Mouse (Mus musculus) MEL (cell line): ENCODE data around the gene Tnni1. TPM values are rescaled to one million over a fixed set of nuclear protein-coding genes. Genes with fewer than 3 reads are reported as not detected.

ENCODE experiments used
- DNase-seq: peaks from one replicate; pipeline ENCODE4 v3.0.0; 2011; ENCODE audit warnings: low read depth, low spot score
- H3K27ac ChIP-seq: 2 replicates; pipeline ENCODE4 v1.5.1; 2012; ENCODE audit warnings: low read depth, mild to moderate bottlenecking, control low read depth, low read length, moderate library complexity; ENCODE audit not compliant: control insufficient read depth
- H3K27me3 ChIP-seq, 2 experiments: fragments of 150-350 bp in 1 of 2; sonication (generic) in 1 of 2; 2 replicates each; pipeline ENCODE4 v1.6.1; 2012; ENCODE audit warnings: low read length in 2 of 2, mild to moderate bottlenecking in 2 of 2, improper control_type of control experiment in 1 of 2, moderate library complexity in 1 of 2; ENCODE audit not compliant: insufficient read depth in 2 of 2, control insufficient read depth in 1 of 2
- H3K36me3 ChIP-seq, 2 experiments: 2 replicates each; pipeline ENCODE4 v1.6.1; 2012 to 2014; ENCODE audit warnings: low read length in 2 of 2, improper control_type of control experiment in 1 of 2, inconsistent platforms in 1 of 2, mild to moderate bottlenecking in 1 of 2; ENCODE audit not compliant: insufficient read depth in 2 of 2, control insufficient read depth in 1 of 2
- H3K4me1 ChIP-seq, 2 experiments: fragments of 150-350 bp in 1 of 2; sonication (generic) in 1 of 2; 2 replicates each; pipeline ENCODE4 v1.6.1; 2012; ENCODE audit warnings: low read length in 2 of 2, improper control_type of control experiment in 1 of 2, mild to moderate bottlenecking in 1 of 2; ENCODE audit not compliant: insufficient read depth in 2 of 2, control insufficient read depth in 1 of 2
- H3K4me3 ChIP-seq, 2 experiments: fragments of 150-350 bp in 1 of 2; sonication (generic) in 1 of 2; 2 replicates each; pipeline ENCODE4 v1.5.1; 2012; ENCODE audit warnings: low read depth in 2 of 2, low read length in 2 of 2, mild to moderate bottlenecking in 2 of 2, moderate library complexity in 2 of 2, control low read depth in 1 of 2, improper control_type of control experiment in 1 of 2; ENCODE audit not compliant: control insufficient read depth in 1 of 2, insufficient read depth in 1 of 2
- H3K79me2 ChIP-seq: 2 replicates; pipeline ENCODE4 v1.6.1; 2012; ENCODE audit warnings: mild to moderate bottlenecking, low read length, moderate library complexity; ENCODE audit not compliant: control insufficient read depth, poor library complexity, insufficient read depth
- H3K9ac ChIP-seq: 2 replicates; pipeline ENCODE4 v1.6.1; 2012; ENCODE audit warnings: low read depth, mild to moderate bottlenecking, control low read depth, low read length, moderate library complexity; ENCODE audit not compliant: control insufficient read depth, poor library complexity, severe bottlenecking
- H3K9me3 ChIP-seq: fragments of 150-350 bp; sonication (generic); replicated peaks from 2 replicates; pipeline ENCODE4 v1.6.1; 2012; ENCODE audit warnings: mild to moderate bottlenecking, low read length, improper control_type of control experiment, moderate library complexity; ENCODE audit not compliant: insufficient read depth
- CTCF ChIP-seq, 3 experiments: IDR thresholded peaks in 2 of 3; conservative IDR thresholded peaks in 1 of 3; 2 replicates each; pipeline ENCODE4 v1.5.1; 2011 to 2012; ENCODE audit warnings: low read length in 3 of 3, low read depth in 2 of 3, mild to moderate bottlenecking in 2 of 3, improper control_type of control experiment in 1 of 3, inconsistent platforms in 1 of 3, mixed read lengths in 1 of 3, moderate library complexity in 1 of 3; ENCODE audit not compliant: control insufficient read depth in 1 of 3, insufficient read depth in 1 of 3, poor library complexity in 1 of 3, severe bottlenecking in 1 of 3
- EP300 ChIP-seq, 2 experiments: IDR thresholded peaks; 2 replicates each; pipeline ENCODE4 v1.6.1; 2011; ENCODE audit warnings: improper control_type of control experiment in 2 of 2, low read length in 2 of 2, low read depth in 1 of 2, mild to moderate bottlenecking in 1 of 2
- GATA1 ChIP-seq: IDR thresholded peaks from 2 replicates; pipeline ENCODE4 v1.6.1; 2011; ENCODE audit warnings: low read depth, low read length, improper control_type of control experiment
- HCFC1 ChIP-seq: IDR thresholded peaks from 2 replicates; pipeline ENCODE4 v1.6.1; 2012; ENCODE audit warnings: low read depth, mild to moderate bottlenecking, inconsistent platforms, low read length, improper control_type of control experiment, moderate library complexity
- JUND ChIP-seq: IDR thresholded peaks from 2 replicates; pipeline ENCODE4 v1.6.1; 2011; ENCODE audit warnings: low read depth, mild to moderate bottlenecking, improper control_type of control experiment, low read length
- KAT2A ChIP-seq: conservative IDR thresholded peaks from 2 replicates; pipeline ENCODE4 v1.6.1; 2012; ENCODE audit warnings: low read depth, low read length, improper control_type of control experiment, inconsistent platforms
- MAFK ChIP-seq: IDR thresholded peaks from 2 replicates; pipeline ENCODE4 v1.6.1; 2011; ENCODE audit warnings: low read depth, mild to moderate bottlenecking, low read length, improper control_type of control experiment, borderline replicate concordance
- MAZ ChIP-seq: IDR thresholded peaks from 2 replicates; pipeline ENCODE4 v1.6.1; 2012; ENCODE audit warnings: low read depth, mild to moderate bottlenecking, inconsistent platforms, low read length, improper control_type of control experiment
- MXI1 ChIP-seq: IDR thresholded peaks from 2 replicates; pipeline ENCODE4 v1.6.1; 2011; ENCODE audit warnings: mild to moderate bottlenecking, low read depth, low read length, improper control_type of control experiment
- NRF1 ChIP-seq: IDR thresholded peaks from 2 replicates; pipeline ENCODE4 v1.6.1; 2014; ENCODE audit warnings: low read depth, mild to moderate bottlenecking, inconsistent platforms, low read length, improper control_type of control experiment, moderate library complexity; ENCODE audit not compliant: poor library complexity, insufficient read depth, severe bottlenecking
- POLR2A ChIP-seq, 2 experiments: IDR thresholded peaks; 2 replicates each; pipeline ENCODE4 v1.6.1; 2011 to 2012; ENCODE audit warnings: low read length in 2 of 2, mild to moderate bottlenecking in 2 of 2, control low read depth in 1 of 2, improper control_type of control experiment in 1 of 2, low read depth in 1 of 2, moderate library complexity in 1 of 2; ENCODE audit not compliant: control insufficient read depth in 1 of 2, insufficient read depth in 1 of 2, poor library complexity in 1 of 2
- RCOR1 ChIP-seq: IDR thresholded peaks from 2 replicates; pipeline ENCODE4 v1.6.1; 2012; ENCODE audit warnings: low read depth, mild to moderate bottlenecking, inconsistent platforms, low read length, improper control_type of control experiment
- SIN3A ChIP-seq: IDR thresholded peaks from 2 replicates; pipeline ENCODE4 v1.6.1; 2012; ENCODE audit warnings: low read length, improper control_type of control experiment, inconsistent platforms
- TAL1 ChIP-seq: IDR thresholded peaks from 2 replicates; pipeline ENCODE4 v1.6.1; 2012; ENCODE audit warnings: mild to moderate bottlenecking, inconsistent platforms, low read length, moderate library complexity, mixed read lengths
- USF1 ChIP-seq: IDR thresholded peaks from 2 replicates; pipeline ENCODE4 v1.6.1; 2014; ENCODE audit warnings: low read depth, mild to moderate bottlenecking, inconsistent platforms, low read length, improper control_type of control experiment, moderate library complexity
- ZKSCAN1 ChIP-seq: IDR thresholded peaks from 2 replicates; pipeline ENCODE4 v1.6.1; 2012; ENCODE audit warnings: low read depth, mild to moderate bottlenecking, inconsistent platforms, low read length, improper control_type of control experiment, moderate library complexity
- ZNF384 ChIP-seq: IDR thresholded peaks from 2 replicates; pipeline ENCODE4 v1.6.1; 2012; ENCODE audit warnings: low read depth, mild to moderate bottlenecking, inconsistent platforms, low read length, improper control_type of control experiment
- polyA plus RNA-seq, 2 experiments: library from polyadenylated mRNA; stranded (reverse) in 1 of 2; unstranded in 1 of 2; fragments of >175 nt in 1 of 2; fragments of >200 nt in 1 of 2; gene quantifications; 2 replicates each; pipeline versions ENCODE4 v1.2.1 to v1.2.4; 2012; ENCODE audit warnings: low replicate concordance in 2 of 2, low read depth in 1 of 2; ENCODE audit not compliant: insufficient read length in 2 of 2, insufficient read depth in 1 of 2, missing spikeins in 1 of 2
- total RNA-seq: library from RNA; depleted of rRNA; stranded (reverse); fragments of 300-350 nt; gene quantifications from 2 replicates; pipeline ENCODE4 v1.2.3, GENCODE M21; 2012

Gene Tnni1
- total and polyA plus RNA-seq, 3 experiments = 0.15 TPM; not detected in 2

- H3K36me3 ChIP-seq = no peaks in the 10 kb centered on the region
- no peaks in the 10 kb centered on the region for H3K9me3 ChIP-seq
- H3K9ac ChIP-seq = no peak within 1 kb of the TSS
- peaks cover 9 to 39% of the 10 kb centered on the region in 2 experiments for H3K27me3 ChIP-seq
- H3K79me2 ChIP-seq = no peaks in the 10 kb centered on the region
- no peak for DNase-seq
- TF ChIP-seq MAFK (no peak), GATA1 (no peak), ZNF384 (no peak), MXI1 (no peak), EP300 (IDR thresholded peaks at IDR 0.05; ENCODE audit: low read depth in 1 of 2, low read length in 2 of 2) (no peak)
- no peaks in the 10 kb centered on the region for H3K4me1 ChIP-seq
- H3K27ac ChIP-seq = no peak within 1 kb of the TSS
- H3K4me3 ChIP-seq = no peak within 1 kb of the TSS
Observed at GRCm38 (mm10) chr1:135818481-135819086, 39.4 kb downstream of the Tnni1 start, which contains the start of gene Lad1. Lad1 (plus strand) TSS chr1:135818598.

- no peak for TF ChIP-seq POLR2A (IDR thresholded peaks at IDR 0.05; ENCODE audit: control insufficient read depth in 1 of 2, insufficient read depth in 1 of 2, low read depth in 1 of 2, low read length in 2 of 2, poor library complexity in 1 of 2)
- TF ChIP-seq CTCF (IDR thresholded peaks at IDR 0.05 in 2 of 3, conservative IDR thresholded peaks at IDR 0.05 in 1 of 3; ENCODE audit: control insufficient read depth in 1 of 3, insufficient read depth in 1 of 3, low read depth in 2 of 3, low read length in 3 of 3, poor library complexity in 1 of 3, severe bottlenecking in 1 of 3) = no peak
- TF ChIP-seq SIN3A = no peak
- TF ChIP-seq MAZ = no peak
- no peak for TF ChIP-seq ZKSCAN1
- no peak for TF ChIP-seq HCFC1
- TF ChIP-seq TAL1 = no peak
- no peak for TF ChIP-seq EP300 (IDR thresholded peaks at IDR 0.05; ENCODE audit: low read depth in 1 of 2, low read length in 2 of 2)
- TF ChIP-seq, all 39 proteins: peak for 0
- H3K4me3 ChIP-seq = no peak overlapping the region
- H3K36me3 ChIP-seq = no peaks in the 10 kb centered on the region
Observed at GRCm38 (mm10) chr1:135820071-135820470, 40.8 kb downstream of the Tnni1 start.

GRCm38 (mm10) chr1:135820736-135821364, 41.6 kb downstream of the Tnni1 start:
- no peak for DNase-seq
- TF ChIP-seq SIN3A = no peak
- TF ChIP-seq JUND = no peak
- TF ChIP-seq POLR2A (IDR thresholded peaks at IDR 0.05; ENCODE audit: control insufficient read depth in 1 of 2, insufficient read depth in 1 of 2, low read depth in 1 of 2, low read length in 2 of 2, poor library complexity in 1 of 2) = no peak
- no peak for TF ChIP-seq NRF1
- TF ChIP-seq KAT2A = no peak
- TF ChIP-seq RCOR1 = no peak
- TF ChIP-seq USF1 = no peak
- TF ChIP-seq TAL1 = no peak
- TF ChIP-seq MXI1 = no peak
- Histone ChIP-seq H3K27me3 (peaks cover 13 to 37% of the 10 kb centered on the region in 2 experiments), H3K4me1 (no peaks in the 10 kb centered on the region), H3K4me3 (no peak overlapping the region), H3K9me3 (no peaks in the 10 kb centered on the region), H3K9ac (no peak overlapping the region), H3K36me3 (no peaks in the 10 kb centered on the region), H3K79me2 (no peaks in the 10 kb centered on the region), H3K27ac (no peak overlapping the region)

More at GRCm38 (mm10) chr1:135820071-135820470, 40.8 kb downstream of the Tnni1 start:
- Histone ChIP-seq H3K27ac (no peak overlapping the region), H3K27me3 (peaks cover 17 to 36% of the 10 kb centered on the region in 2 experiments), H3K4me1 (no peaks in the 10 kb centered on the region), H3K79me2 (no peaks in the 10 kb centered on the region), H3K9ac (no peak overlapping the region), H3K9me3 (no peaks in the 10 kb centered on the region)
- DNase-seq = no peak
